Mouse (Mus musculus) lung, embryonic 14.5 days (tissue): ENCODE results near the gene Gm13128. TPM values are rescaled to one million over a fixed set of nuclear protein-coding genes. Genes with fewer than 3 reads are reported as not detected.
"Not testable (repeated sequence)": the region's sequence is repeated elsewhere in the genome, so short reads cannot be mapped to it uniquely, and the experiment has no call there.

ENCODE experiments used
- ATAC-seq: fragments of 200-750 bp; cut with Nextera tagmentation; 2 replicates; pipeline ENCODE4 v1.8.0; 2017; ENCODE audit warnings: mild to moderate bottlenecking, moderate TSS enrichment, moderate library complexity; ENCODE audit not compliant: insufficient read depth
- DNase-seq: peaks from one replicate; pipeline ENCODE4 v3.0.0-alpha.2; 2015
- H3K27ac ChIP-seq: fragments of 300-500 bp; sonication (generic); 2 replicates; pipeline ENCODE4 v1.5.1; 2014; ENCODE audit warnings: low read depth, mild to moderate bottlenecking, moderate library complexity
- H3K27me3 ChIP-seq: fragments of 300-500 bp; sonication (generic); 2 replicates; pipeline ENCODE4 v1.6.1; 2014; ENCODE audit warnings: low read length, control low read depth; ENCODE audit not compliant: insufficient read depth
- H3K36me3 ChIP-seq: fragments of 300-500 bp; sonication (generic); 2 replicates; pipeline ENCODE4 v1.6.1; 2014; ENCODE audit warnings: control low read depth; ENCODE audit not compliant: insufficient read depth
- H3K4me1 ChIP-seq: fragments of 300-500 bp; sonication (generic); 2 replicates; pipeline ENCODE4 v1.6.1; 2014; ENCODE audit warnings: antibody characterized with exemption, control low read depth; ENCODE audit not compliant: insufficient read depth
- H3K4me2 ChIP-seq: fragments of 300-500 bp; sonication (generic); 2 replicates; pipeline ENCODE4 v1.6.1; 2014; ENCODE audit warnings: mild to moderate bottlenecking
- H3K4me3 ChIP-seq: fragments of 300-500 bp; sonication (generic); 2 replicates; pipeline ENCODE4 v1.5.1; 2014; ENCODE audit warnings: low read depth, low read length
- H3K9ac ChIP-seq: fragments of 300-500 bp; sonication (generic); 2 replicates; pipeline ENCODE4 v1.6.1; 2014
- H3K9me3 ChIP-seq: fragments of 300-500 bp; sonication (generic); 2 replicates; pipeline ENCODE4 v1.6.1; 2016; ENCODE audit warnings: low read depth, low read length, control low read depth
- CTCF ChIP-seq: IDR thresholded peaks from 2 replicates; pipeline ENCODE4 v1.5.1; 2016; ENCODE audit warnings: antibody characterized with exemption, low read depth
- WGBS: fragments of 180-500 bp; shearing (Covaris S2); extraction: QIAGEN DNeasy Blood & Tissue Kit; methylation state at CpG from one replicate; pipeline ENCODE4 v1.1.7; 2014; 5-methylcytosine and 5-hydroxymethylcytosine counted together
- polyA plus RNA-seq: library from polyadenylated mRNA; unstranded; fragments of >200 nt; fragmentation: Nextera tagmentation; extraction: Ambion mirVana; gene quantifications from 2 replicates; pipeline ENCODE4 v1.2.1, GENCODE M21; 2014

Gm13128 gene
- polyA plus RNA-seq, result not detected in 2 replicates

DNA sequence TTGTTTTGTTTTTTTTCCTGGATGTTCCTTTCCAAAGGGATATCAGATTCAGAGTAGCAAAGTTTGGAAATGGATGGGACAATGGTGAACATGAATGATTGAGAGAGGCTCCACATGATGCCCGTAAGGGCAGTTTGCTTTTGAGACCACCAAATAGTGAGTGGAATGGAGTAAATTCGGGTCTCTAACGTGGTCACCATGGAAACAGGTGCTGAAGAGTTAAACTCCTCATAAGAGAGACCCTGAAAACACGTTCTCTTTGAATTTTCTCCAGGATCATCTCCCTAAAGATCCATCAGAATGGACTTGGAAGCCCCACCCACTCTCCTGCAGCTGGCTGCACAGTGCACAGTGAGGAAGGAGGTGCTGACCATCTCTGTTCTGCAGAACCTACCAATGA lies at the start of gene Gm13128:
Gene Gm13128, plus strand, starts transcription at position 301 of the 400 bp plus-strand sequence.
- not testable (repeated sequence) for H3K27ac ChIP-seq, H3K4me2 ChIP-seq, DNase-seq, H3K27me3 ChIP-seq, ATAC-seq, H3K9ac ChIP-seq, H3K36me3 ChIP-seq, H3K9me3 ChIP-seq, H3K4me3 ChIP-seq, H3K4me1 ChIP-seq
- 58% methylated on average over 4 of the region's 4 CpGs for WGBS

GRCm38 (mm10) chr4:144280388-144280787 lies 49.7 kb upstream of the Gm13128 start, which contains the start of gene Pramel5:
Gene Pramel5 (minus strand): TSS chr4:144280488.
- H3K4me2 ChIP-seq, H3K9ac ChIP-seq, H3K9me3 ChIP-seq, ATAC-seq, H3K4me1 ChIP-seq, H3K27me3 ChIP-seq, DNase-seq, H3K36me3 ChIP-seq, H3K27ac ChIP-seq, H3K4me3 ChIP-seq: not testable (repeated sequence)
- 67% methylated on average over 1 of the region's 1 CpGs for WGBS

DNA sequence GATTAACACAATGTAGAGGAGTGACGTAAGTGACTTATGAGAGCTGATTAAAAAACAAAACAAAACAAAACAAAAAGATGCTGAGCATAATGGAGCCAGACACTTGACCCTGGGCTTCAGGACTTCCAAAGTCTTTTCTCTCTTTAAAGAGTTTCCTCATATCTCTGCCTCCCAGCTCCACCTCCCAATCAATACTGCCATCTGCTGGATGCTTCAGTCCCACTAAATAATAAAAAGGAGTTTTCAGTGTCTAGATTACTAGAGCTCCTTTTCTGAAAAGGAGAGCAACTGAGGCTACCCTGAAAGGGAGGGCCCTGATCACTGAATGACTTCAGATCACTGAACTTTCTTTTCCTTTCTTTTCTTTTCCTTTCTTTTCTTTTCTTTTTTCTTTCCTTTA lies 30.6 kb upstream of the Gm13128 start:
- H3K4me2 ChIP-seq, H3K36me3 ChIP-seq, H3K4me3 ChIP-seq, H3K27ac ChIP-seq, DNase-seq, H3K4me1 ChIP-seq, H3K9ac ChIP-seq, H3K27me3 ChIP-seq, H3K9me3 ChIP-seq, ATAC-seq: not testable (repeated sequence)
- 41% methylated on average over 1 of the region's 1 CpGs for WGBS

DNA sequence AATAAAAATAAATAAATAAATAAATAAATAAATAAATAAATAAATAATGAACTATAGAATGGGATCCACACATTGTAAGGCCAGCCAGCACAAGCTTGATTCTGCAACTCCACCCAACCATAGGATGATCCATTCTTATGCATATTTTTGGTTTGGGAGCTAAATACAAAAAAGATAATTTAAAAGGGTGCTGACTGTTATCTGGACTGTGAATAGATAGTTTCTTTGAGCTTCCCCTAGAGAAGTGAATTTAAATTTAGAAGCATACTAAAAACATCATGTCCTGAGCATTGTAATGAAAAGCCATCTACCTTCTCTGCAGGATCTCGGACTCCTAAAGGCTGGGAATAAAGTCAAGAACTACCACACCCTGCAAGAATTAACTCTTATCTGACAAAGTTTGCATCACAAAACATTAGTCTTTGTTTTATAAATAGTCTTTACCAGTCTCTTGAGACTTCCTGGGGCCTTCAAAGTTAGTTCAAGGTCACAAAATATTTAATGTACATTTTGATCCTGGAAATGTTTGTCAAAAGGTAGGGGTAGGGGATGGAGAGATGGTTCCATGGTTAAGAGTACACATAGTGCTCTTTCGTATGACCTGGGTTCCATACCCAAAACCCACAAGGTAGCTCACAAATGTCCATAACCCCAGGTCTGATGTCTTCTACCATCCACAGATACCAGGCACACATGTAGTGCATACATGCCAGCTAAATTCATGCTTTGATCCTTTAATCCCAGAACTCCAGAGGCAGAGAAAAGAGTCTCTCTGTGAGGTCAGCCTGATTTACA lies 17.2 kb upstream of the Gm13128 start:
- 70% methylated on average over 2 of the region's 2 CpGs for WGBS
- not testable (repeated sequence) for H3K9me3 ChIP-seq, H3K4me3 ChIP-seq, DNase-seq, ATAC-seq, H3K4me1 ChIP-seq, H3K27me3 ChIP-seq, H3K36me3 ChIP-seq, H3K27ac ChIP-seq, H3K9ac ChIP-seq, H3K4me2 ChIP-seq

GRCm38 (mm10) chr4:144335856-144336255 lies 5.8 kb downstream of the Gm13128 start:
- not testable (repeated sequence) for H3K36me3 ChIP-seq, ATAC-seq, H3K27ac ChIP-seq, H3K9ac ChIP-seq, H3K4me3 ChIP-seq, H3K4me2 ChIP-seq, H3K27me3 ChIP-seq, H3K4me1 ChIP-seq, DNase-seq, H3K9me3 ChIP-seq
- WGBS, result 81% methylated on average over 2 of the region's 3 CpGs

DNA sequence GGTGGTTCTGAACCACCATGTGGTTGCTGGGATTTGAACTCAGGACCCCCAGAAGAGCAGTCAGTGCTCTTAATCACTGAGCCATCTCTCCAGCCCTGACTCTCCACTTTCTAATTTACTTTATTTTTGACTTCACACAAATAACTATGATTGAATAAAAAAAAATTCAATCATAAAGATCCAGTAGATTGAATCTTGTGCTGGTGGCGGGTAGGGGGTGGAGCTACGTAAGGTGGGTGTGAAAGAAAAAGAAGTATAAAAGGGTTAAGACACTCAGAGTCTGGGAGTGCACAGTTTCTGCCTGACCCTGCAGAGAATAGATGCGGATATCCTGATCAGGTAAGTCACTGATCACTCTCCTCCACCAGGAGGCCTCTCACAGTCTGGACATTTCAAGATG lies 27.6 kb downstream of the Gm13128 start, which contains the start of gene Gm13119:
Gene Gm13119, plus strand, starts transcription at position 301 of the 400 bp plus-strand sequence.
- H3K36me3 ChIP-seq, H3K9ac ChIP-seq, H3K4me1 ChIP-seq, H3K4me2 ChIP-seq, H3K4me3 ChIP-seq, ATAC-seq, DNase-seq, H3K9me3 ChIP-seq, H3K27ac ChIP-seq, H3K27me3 ChIP-seq: not testable (repeated sequence)
- 82% methylated on average over 3 of the region's 3 CpGs for WGBS

- TF ChIP-seq CTCF, result no peak
- Histone ChIP-seq H3K4me3 (no peak within 1 kb of the TSS), H3K9ac (no peak within 1 kb of the TSS), H3K4me2 (no peak within 1 kb of the TSS), H3K27ac (no peak within 1 kb of the TSS), H3K4me1 (no peaks in the 10 kb centered on the region), H3K9me3 (no peaks in the 10 kb centered on the region), H3K27me3 (no peaks in the 10 kb centered on the region), H3K36me3 (no peaks in the 10 kb centered on the region)
- ATAC-seq (no peak), DNase-seq (no peak)
- 47% methylated on average over 2 of the region's 2 CpGs for WGBS
These were observed 47.9 kb downstream of the Gm13128 start, which contains the start of gene Pramef20 for GRCm38 (mm10) chr4:144377911-144378310. Gene Pramef20 (minus strand): TSS chr4:144377933.

Other genes starting within 250 kb of the Gm13128 start
- not detected in 2 replicates for gene Gm13102, start 223.8 kb upstream of the Gm13128 start, polyA plus RNA-seq
- not detected in 2 replicates for gene Oog3, start 167.6 kb upstream of the Gm13128 start, polyA plus RNA-seq
- gene Oog2, start 139.5 kb upstream of the Gm13128 start, polyA plus RNA-seq, result not detected in 2 replicates
- gene C87977, start 116.9 kb upstream of the Gm13128 start, polyA plus RNA-seq, result not detected in 2 replicates
- gene Pramel5, start 49.8 kb upstream of the Gm13128 start, polyA plus RNA-seq, result not detected in 2 replicates
- not detected in 2 replicates for gene Gm13119, start 27.7 kb downstream of the Gm13128 start, polyA plus RNA-seq
- not detected in 2 replicates for gene Pramef20, start 47.7 kb downstream of the Gm13128 start, polyA plus RNA-seq
- gene Pramef12, start 78.2 kb downstream of the Gm13128 start, polyA plus RNA-seq, result not detected in 2 replicates
- gene 1700012P22Rik, start 108.5 kb downstream of the Gm13128 start, polyA plus RNA-seq, result not detected in 2 replicates
- not detected in 2 replicates for gene Gm9944, start 123.1 kb downstream of the Gm13128 start, polyA plus RNA-seq
- gene Aadacl3, start 133.5 kb downstream of the Gm13128 start, polyA plus RNA-seq, result not detected in 2 replicates
- not detected in 2 replicates for gene 9430007A20Rik, start 189.6 kb downstream of the Gm13128 start, polyA plus RNA-seq
- not detected in 2 replicates for gene Gm13124, start 234.9 kb downstream of the Gm13128 start, polyA plus RNA-seq